Mouse (Mus musculus) liver, embryonic 11.5 days (tissue): ENCODE measurements around the gene Zfp266. TPM values are rescaled to one million over a fixed set of nuclear protein-coding genes. Genes with fewer than 3 reads are reported as not detected.

Experiments
- ATAC-seq: fragments of 200-750 bp; cut with Nextera tagmentation; replicated peaks from 2 replicates; pipeline ENCODE4 v1.8.0; 2017; ENCODE audit warnings: moderate number of reproducible peaks, mild to moderate bottlenecking, moderate TSS enrichment, moderate library complexity; ENCODE audit not compliant: low FRiP score
- DNase-seq: peaks from one replicate; pipeline ENCODE4 v3.0.0-alpha.2; 2017; ENCODE audit warnings: low spot score
- H3K27ac ChIP-seq: fragments of 300-500 bp; sonication (generic); 2 replicates; pipeline ENCODE4 v1.5.1; 2014; ENCODE audit warnings: mild to moderate bottlenecking, low read depth, low read length, control low read depth
- H3K27me3 ChIP-seq: fragments of 300-500 bp; sonication (generic); replicated peaks from 2 replicates; pipeline ENCODE4 v1.6.1; 2014; ENCODE audit warnings: low read length, mixed read lengths; ENCODE audit not compliant: control insufficient read depth, insufficient read depth
- H3K36me3 ChIP-seq: fragments of 300-500 bp; sonication (generic); 2 replicates; pipeline ENCODE4 v1.6.1; 2014; ENCODE audit warnings: mild to moderate bottlenecking, low read length, moderate library complexity, mixed read lengths; ENCODE audit not compliant: control insufficient read depth, insufficient read depth
- H3K4me1 ChIP-seq: fragments of 300-500 bp; sonication (generic); replicated peaks from 2 replicates; pipeline ENCODE4 v1.6.1; 2014; ENCODE audit warnings: low read length, mixed read lengths; ENCODE audit not compliant: control insufficient read depth, insufficient read depth
- H3K4me2 ChIP-seq: fragments of 300-500 bp; sonication (generic); 2 replicates; pipeline ENCODE4 v1.6.1; 2014; ENCODE audit warnings: mild to moderate bottlenecking, control low read depth, moderate library complexity
- H3K4me3 ChIP-seq: fragments of 300-500 bp; sonication (generic); 2 replicates; pipeline ENCODE4 v1.5.1; 2014; ENCODE audit warnings: low read depth, low read length, control low read depth
- H3K9ac ChIP-seq: fragments of 300-500 bp; sonication (generic); 2 replicates; pipeline ENCODE4 v1.6.1; 2014; ENCODE audit warnings: low read depth, low read length, control low read depth
- H3K9me3 ChIP-seq: fragments of 300-500 bp; sonication (generic); 2 replicates; pipeline ENCODE4 v1.6.1; 2016; ENCODE audit warnings: low read length, inconsistent platforms, mixed read lengths; ENCODE audit not compliant: control insufficient read depth
- WGBS: fragments of 180-500 bp; shearing (Covaris S2); extraction: QIAGEN DNeasy Blood & Tissue Kit; methylation state at CpG from one replicate; pipeline ENCODE4 v1.1.7; 2014; 5-methylcytosine and 5-hydroxymethylcytosine counted together
- polyA plus RNA-seq: library from polyadenylated mRNA; unstranded; fragments of >200 nt; fragmentation: Nextera tagmentation; extraction: Ambion mirVana; gene quantifications from 2 replicates; pipeline ENCODE4 v1.2.1, GENCODE M21; 2014

Zfp266 gene
- polyA plus RNA-seq, 1 experiment from 2014 or later = 49.2 TPM

DNA sequence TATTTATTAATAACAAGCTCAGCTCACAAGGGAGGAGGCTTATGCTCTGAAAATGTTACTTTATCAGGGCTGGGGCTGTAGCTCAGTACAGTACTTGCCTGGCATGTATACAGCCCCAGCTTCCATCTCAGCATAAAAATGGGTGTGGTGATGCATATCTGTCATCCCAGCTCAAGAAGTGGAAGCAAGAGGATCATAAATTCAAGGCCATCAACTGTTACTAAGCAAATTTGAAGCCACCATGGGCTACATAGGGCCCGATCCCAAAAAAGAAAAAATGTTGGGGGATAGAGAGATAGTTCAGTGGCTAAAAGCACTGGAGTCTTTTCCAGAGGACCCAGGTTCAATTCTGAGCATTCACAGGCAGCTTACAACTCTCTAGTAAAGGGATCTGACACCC lies 44.6 kb downstream of the Zfp266 start:
- Histone ChIP-seq H3K9ac (no peak overlapping the region), H3K4me3 (no peak overlapping the region), H3K9me3 (no peaks in the 10 kb centered on the region), H3K36me3 (peaks cover 19% of the 10 kb centered on the region), H3K27me3 (no peaks in the 10 kb centered on the region), H3K4me1 (no peaks in the 10 kb centered on the region), H3K4me2 (no peak overlapping the region), H3K27ac (no peak overlapping the region)
- DNase-seq = no peak
- 94% methylated on average over 1 of the region's 1 CpGs for WGBS
- no peak; the same call in 1 of the 2 replicates for ATAC-seq

DNA sequence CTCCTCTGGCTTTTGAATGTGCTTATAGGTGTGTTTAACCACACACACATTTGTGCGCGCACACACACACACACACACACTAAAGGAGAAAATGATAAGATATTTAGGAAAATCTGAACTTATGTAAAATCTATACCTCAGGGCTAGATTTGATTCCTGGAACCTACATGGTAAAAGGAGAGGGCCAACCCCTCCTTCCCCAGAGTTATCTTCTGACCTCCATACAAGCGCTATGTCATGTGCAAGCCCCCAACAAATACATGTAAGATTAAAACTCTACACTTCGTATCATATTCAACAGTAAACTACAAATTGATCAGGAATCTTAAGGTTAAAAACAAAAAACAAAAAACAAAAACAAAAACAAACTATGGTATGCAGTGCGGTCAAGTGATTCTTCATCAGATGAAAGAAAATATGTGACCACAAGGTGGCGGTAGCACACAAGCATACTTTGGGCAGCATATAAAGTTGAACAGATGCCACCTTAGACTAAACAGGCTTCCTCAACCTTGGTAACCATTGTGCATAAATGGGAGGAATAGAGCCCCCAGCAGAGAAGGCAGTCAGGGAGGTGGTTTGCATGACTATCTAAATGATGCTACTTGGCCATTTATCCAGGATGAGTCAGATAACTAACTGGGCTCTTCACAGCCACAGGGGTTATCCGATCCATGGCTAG lies 54.3 kb downstream of the Zfp266 start:
- ATAC-seq = peak; percentile 62; the same call in 1 of the 2 replicates
- no peak overlapping the region for H3K4me3 ChIP-seq

DNA sequence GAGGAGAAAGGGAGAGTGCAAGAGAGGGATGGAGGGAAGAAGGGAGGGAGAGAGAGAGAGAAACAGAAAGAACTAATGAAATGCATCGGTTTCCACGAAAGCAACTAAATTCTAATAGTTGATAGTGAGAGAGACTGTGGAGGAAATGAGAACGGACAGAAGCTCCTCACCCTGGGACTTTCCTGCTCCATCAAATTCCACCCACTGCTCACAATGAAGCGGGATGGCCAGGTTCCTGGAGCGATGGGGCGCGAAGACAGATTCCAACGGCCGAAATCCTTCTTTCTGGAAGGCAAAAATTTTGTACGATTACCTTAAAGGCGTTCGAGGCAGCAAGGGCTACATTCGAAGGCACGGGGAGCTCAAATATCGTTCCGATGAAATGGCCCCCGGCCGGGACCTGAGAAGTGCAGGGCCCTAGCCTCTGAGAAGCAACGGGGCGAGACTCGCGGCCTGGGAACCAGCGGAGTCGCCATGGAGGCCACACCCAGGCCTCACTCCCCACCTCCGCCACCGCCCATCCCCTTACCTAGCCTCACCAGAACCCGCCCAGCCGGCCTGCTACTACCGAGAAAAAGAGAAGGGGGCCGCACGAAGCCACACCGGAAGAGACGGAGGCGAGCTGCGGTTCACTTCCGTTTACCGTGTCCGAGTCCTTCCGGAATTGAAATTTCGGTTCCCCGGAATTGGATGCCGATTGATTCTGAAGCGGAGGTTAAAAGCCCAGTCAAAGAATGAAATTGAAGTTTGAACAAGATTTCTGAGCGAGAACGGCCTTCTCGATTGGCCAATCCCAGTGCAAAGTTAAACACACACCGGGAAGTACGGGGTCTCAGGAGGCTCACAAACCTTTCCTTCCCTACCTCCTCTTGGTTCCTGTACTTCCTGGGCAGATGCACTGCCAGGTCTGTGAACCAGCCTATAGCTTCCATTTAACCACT lies 61.6 kb downstream of the Zfp266 start, which contains the start of gene Zfp26:
Zfp26 (minus strand) TSS at position 786 of the 941 bp plus-strand sequence.
- peak within 1 kb of the TSS; percentile 80 for H3K9ac ChIP-seq
- peaks cover 7% of the 10 kb centered on the region; the same call in 1 of the 2 replicates for H3K4me1 ChIP-seq
- no peaks in the 10 kb centered on the region for H3K9me3 ChIP-seq
- peak within 1 kb of the TSS; percentile 84 for H3K27ac ChIP-seq
- no peaks in the 10 kb centered on the region for H3K27me3 ChIP-seq
- WGBS = under 1% methylated on average over 48 of the region's 48 CpGs
- peak; percentile 92 for ATAC-seq
- DNase-seq = peak; percentile 83
- peak within 1 kb of the TSS; percentile 80 for H3K4me2 ChIP-seq
- H3K4me3 ChIP-seq = peak within 1 kb of the TSS; percentile 79
- H3K36me3 ChIP-seq = peaks cover 6% of the 10 kb centered on the region

More for the DNA sequence above, 54.3 kb downstream of the Zfp266 start:
- Histone ChIP-seq H3K4me2 (no peak overlapping the region), H3K9ac (no peak overlapping the region), H3K4me1 (no peaks in the 10 kb centered on the region), H3K27ac (no peak overlapping the region), H3K9me3 (peaks cover 5% of the 10 kb centered on the region; the same call in 1 of the 2 replicates), H3K27me3 (no peaks in the 10 kb centered on the region), H3K36me3 (peaks cover 31% of the 10 kb centered on the region)
- 55% methylated on average over 7 of the region's 7 CpGs for WGBS
- DNase-seq = peak; percentile 43

DNA sequence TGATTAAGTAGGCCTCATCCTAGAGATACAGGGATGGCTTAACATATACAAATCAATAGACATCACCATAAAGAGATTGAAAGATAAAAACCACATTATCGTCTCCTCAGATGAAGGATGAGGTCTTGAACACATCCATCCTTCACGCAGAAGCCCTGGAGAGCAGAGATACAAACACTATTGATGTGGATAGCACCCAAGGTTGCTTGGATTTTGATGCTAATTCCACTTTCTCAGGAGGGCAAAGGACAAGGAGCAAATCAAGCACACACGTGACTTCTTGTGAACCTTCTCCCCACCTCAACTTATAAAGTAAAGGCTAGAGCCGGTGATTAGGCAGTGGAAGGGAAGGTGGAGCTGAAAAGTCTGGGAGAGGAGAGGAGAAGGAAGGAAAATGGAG lies 67.6 kb downstream of the Zfp266 start:
- no peak overlapping the region for H3K27ac ChIP-seq
- no peaks in the 10 kb centered on the region for H3K27me3 ChIP-seq
- WGBS = 91% methylated on average over 4 of the region's 4 CpGs
- peaks cover 15% of the 10 kb centered on the region for H3K36me3 ChIP-seq
- H3K9me3 ChIP-seq = no peaks in the 10 kb centered on the region
- no peak overlapping the region for H3K9ac ChIP-seq
- no peak for DNase-seq
- H3K4me1 ChIP-seq = peaks cover 3% of the 10 kb centered on the region; the same call in 1 of the 2 replicates
- ATAC-seq = no peak
- no peak overlapping the region for H3K4me3 ChIP-seq
- H3K4me2 ChIP-seq = no peak overlapping the region

DNA sequence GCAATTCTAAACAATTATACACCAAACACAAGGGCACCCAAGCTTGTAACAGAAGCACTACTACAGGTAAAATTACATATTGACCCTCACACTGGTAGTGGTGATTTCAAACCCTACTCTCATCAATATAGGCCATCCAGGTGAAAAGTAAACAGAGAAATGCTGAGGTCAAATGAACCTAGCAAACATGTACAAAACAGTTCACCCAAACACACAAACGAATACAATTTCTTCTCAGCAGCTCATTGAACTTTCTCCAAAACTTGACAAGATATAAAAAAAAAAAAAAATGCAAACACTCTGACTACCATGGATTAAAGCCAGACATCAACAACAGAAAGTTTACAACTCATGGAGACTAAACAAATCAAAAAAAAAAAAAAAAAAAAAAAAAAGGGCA lies 69.7 kb downstream of the Zfp266 start:
- no peak overlapping the region for H3K9ac ChIP-seq
- no peak overlapping the region for H3K4me2 ChIP-seq
- ATAC-seq (no peak), DNase-seq (no peak)
- no peak overlapping the region for H3K27ac ChIP-seq
- H3K36me3 ChIP-seq = peaks cover 22% of the 10 kb centered on the region
- WGBS = 94% methylated on average over 1 of the region's 1 CpGs
- no peak overlapping the region for H3K4me3 ChIP-seq
- no peaks in the 10 kb centered on the region for H3K9me3 ChIP-seq
- H3K4me1 ChIP-seq = no peaks in the 10 kb centered on the region
- H3K27me3 ChIP-seq = no peaks in the 10 kb centered on the region

Other genes with a start within 250 kb of the Zfp266 start
- gene Olfr39, start 239.1 kb downstream of the Zfp266 start, polyA plus RNA-seq = not detected in 2 replicates
- gene Olfr873, start 222.9 kb downstream of the Zfp266 start, polyA plus RNA-seq = not detected in 2 replicates
- gene Olfr18, start 185.3 kb downstream of the Zfp266 start, polyA plus RNA-seq = not detected in 2 replicates
- 22.9 and 24.4 TPM in 2 replicates for gene Zfp560, start 136.2 kb downstream of the Zfp266 start, polyA plus RNA-seq
- 15.1 and 16.4 TPM in 2 replicates for gene Zfp26, start 61.3 kb downstream of the Zfp266 start, polyA plus RNA-seq
- gene Zfp426, start 28.7 kb downstream of the Zfp266 start, polyA plus RNA-seq = 14.9 and 15.3 TPM in 2 replicates
- 6.6 and 7.0 TPM in 2 replicates for gene Zfp846, start 59.9 kb upstream of the Zfp266 start, polyA plus RNA-seq
- 324 and 349 TPM in 2 replicates for gene Ubl5, start 121.5 kb upstream of the Zfp266 start, polyA plus RNA-seq
- gene Fbxl12, start 123.3 kb upstream of the Zfp266 start, polyA plus RNA-seq = 8.1 and 9.1 TPM in 2 replicates
- gene Pin1, start 130.7 kb upstream of the Zfp266 start, polyA plus RNA-seq = 58.8 and 59.7 TPM in 2 replicates
- 1.2 and 1.3 TPM in 2 replicates for gene Olfm2, start 224.9 kb upstream of the Zfp266 start, polyA plus RNA-seq